13 mouse cellular contexts compared by ENCODE assay signal in genomic region chr5:124016291-124016821, GRCm38 (mm10). TPM values are rescaled to one million over a fixed set of nuclear protein-coding genes. Genes with fewer than 3 reads are reported as not detected.
DNase-seq lines count a peak whose midpoint lies in the region; ATAC-seq and TF ChIP-seq lines count a peak whose summit lies in the region.
"Had no signal": no experiment of that assay in that cellular context is flagged by ENCODE, and none has a peak within 500 bp of the region (broad histone marks: within the 10 kb centered on the region; RNA-seq: fewer than 3 reads in every experiment).

No protein-coding gene starts in this region.

- intact Hi-C loops in heart, postnatal 10 days (cut with DNase I) = no loop called here
- intact Hi-C loops in left cerebral cortex, adult 2 months (cut with DNase I) = no loop called here

- no peak for TF ChIP-seq CTCF in left cerebral cortex, adult 2 months (IDR thresholded peaks at IDR 0.05)
- TF ChIP-seq CTCF in thymus, adult 2 months (IDR thresholded peaks at IDR 0.05; ENCODE audit: borderline replicate concordance, control insufficient read depth, extremely low read depth, insufficient read depth, low read length, poor library complexity) = no peak

- peaks cover 99% of the 10 kb centered on the region for H3K4me1 ChIP-seq in heart, embryonic 13.5 days
- H3K4me1 ChIP-seq in thymus, adult 2 months (replicated peaks; ENCODE audit: control insufficient read depth, insufficient read depth, low read length) = peaks cover 53% of the 10 kb centered on the region

- 0 out of 2 replicates have a peak overlapping the region, but pooled peaks have one; percentile 15 for H3K4me2 ChIP-seq in heart, embryonic 13.5 days
- H3K4me2 ChIP-seq: forebrain, embryonic 13.5 days; midbrain, embryonic 11.5 days had no signal

- H3K9ac ChIP-seq in heart, embryonic 13.5 days = peak overlapping the region; percentile 68
- H3K9ac ChIP-seq: forebrain, embryonic 13.5 days had no signal

- H3K4me3 ChIP-seq in heart, embryonic 13.5 days = no peak overlapping the region
- H3K4me3 ChIP-seq in left cerebral cortex, adult 2 months = no peak overlapping the region
- no peak overlapping the region for H3K4me3 ChIP-seq in thymus, adult 2 months (ENCODE audit: control insufficient read depth, insufficient read depth, low read length)
- H3K4me3 ChIP-seq: forebrain, embryonic 13.5 days had no signal

- DNase-seq in heart, postnatal 10 days = no peak
- DNase-seq in left cerebral cortex, adult 2 months (ENCODE audit: extremely low spot score in 1 of 2, low spot score in 2 of 2) = peak in 1 of 2 experiments; percentile 19
- DNase-seq in left cerebral cortex, adult 8-10 months (ENCODE audit: low spot score in 2 of 2) = no peak
- DNase-seq in T-cell, adult 2 months (ENCODE audit: low spot score) = peak; percentile 26
- peak; percentile 77 for DNase-seq in lung, postnatal 36 days
- DNase-seq in thymus, adult 2 months = no peak
- DNase-seq: cerebellum, adult 8-10 months; gastrocnemius, postnatal 10 days; thymus, postnatal 14 days had no signal

- no peak for TF ChIP-seq POLR2A in thymus, adult 2 months (IDR thresholded peaks at IDR 0.05; ENCODE audit: control insufficient read depth, extremely low read depth, insufficient read depth, low read length, poor library complexity)

- WGBS in heart, embryonic 13.5 days = 66% methylated on average over 7 of the region's 7 CpGs
- WGBS in thymus, adult 2 months = 92% methylated on average over 7 of the region's 7 CpGs

- peaks cover 10% of the 10 kb centered on the region for H3K36me3 ChIP-seq in heart, embryonic 13.5 days
- no peaks in the 10 kb centered on the region for H3K36me3 ChIP-seq in thymus, adult 2 months (ENCODE audit: control insufficient read depth, insufficient read depth, low read length)

- H3K27me3 ChIP-seq in heart, embryonic 13.5 days (replicated peaks) = no peaks in the 10 kb centered on the region
- no peaks in the 10 kb centered on the region for H3K27me3 ChIP-seq in thymus, adult 2 months (ENCODE audit: control insufficient read depth, insufficient read depth, low read length)
- H3K27me3 ChIP-seq: forebrain, embryonic 13.5 days had no signal

- ATAC-seq in heart, embryonic 13.5 days (ENCODE audit: extremely low read depth, insufficient number of reproducible peaks, low FRiP score, low TSS enrichment) = no peak
- ATAC-seq in inflammation-experienced regulatory T-cells, adult 6 months = no peak
- ATAC-seq: forebrain, embryonic 13.5 days had no signal

- no peaks in the 10 kb centered on the region for H3K9me3 ChIP-seq in heart, embryonic 13.5 days
- H3K9me3 ChIP-seq: forebrain, embryonic 13.5 days had no signal

- H3K27ac ChIP-seq in heart, embryonic 13.5 days (replicated peaks) = peak overlapping the region; percentile 96
- H3K27ac ChIP-seq in left cerebral cortex, adult 2 months = peak overlapping the region; percentile 83
- H3K27ac ChIP-seq in thymus, adult 2 months (ENCODE audit: control insufficient read depth, insufficient read depth, low read length) = no peak overlapping the region
- H3K27ac ChIP-seq: forebrain, embryonic 13.5 days had no signal

RNA-seq across cellular contexts. Expression of gene Vps37b, which starts 15.7 kb away (rescaled TPM):
- polyA plus RNA-seq in heart, embryonic 13.5 days (2015; fragmentation: Nextera tagmentation; extraction: Ambion mirVana) = 51.2 and 52.2 TPM in 2 replicates
- total RNA-seq in heart, postnatal 10 days (2021) = 10 to 100 TPM; 38.0 to 46.7 TPM
- 10 to 100 TPM; 46.1 to 47.3 TPM for total RNA-seq in left cerebral cortex, adult 2 months (2021)
- total RNA-seq in left cerebral cortex, adult 8-10 months (2022) = 10 to 100 TPM; 35.5 to 47.5 (median 42.3) TPM
- polyA plus RNA-seq in thymus, adult 2 months (2012; rRNA removed) = 111 and 119 TPM in 2 replicates
- polyA plus RNA-seq in inflammation-experienced regulatory T-cells, adult 6 months (2017; shearing (Covaris generic)) = 10 to 100 TPM; 18.4 to 21.9 (median 18.7) TPM

RNA-seq across cellular contexts. Expression of gene Hip1r, which starts 42.9 kb away (rescaled TPM):
- 4.7 and 5.6 TPM in 2 replicates for polyA plus RNA-seq in heart, embryonic 13.5 days (2015; fragmentation: Nextera tagmentation; extraction: Ambion mirVana)
- 10 to 100 TPM; 26.1 to 41.6 TPM for total RNA-seq in heart, postnatal 10 days (2021)
- 10 to 100 TPM; 68.3 to 74.2 TPM for total RNA-seq in left cerebral cortex, adult 2 months (2021)
- 10 to 100 TPM; 59.9 to 72.4 (median 63.5) TPM for total RNA-seq in left cerebral cortex, adult 8-10 months (2022)
- polyA plus RNA-seq in thymus, adult 2 months (2012; rRNA removed) = 12.5 and 13.8 TPM in 2 replicates
- 10 to 100 TPM in 2 of 3 experiments, 1 to 10 TPM in 1; 5.9 to 20.1 (median 14.8) TPM for polyA plus RNA-seq in inflammation-experienced regulatory T-cells, adult 6 months (2017; shearing (Covaris generic))

Comparison
In these comparisons a context has a peak if more than half of its experiments do, and no peak if none do; other contexts are left out.
1. DNase-seq: peak in T-cell, adult 2 months (single experiment) and lung, postnatal 36 days (single experiment); none in heart, postnatal 10 days (0 of 2), left cerebral cortex, adult 8-10 months (0 of 2) and thymus, adult 2 months (single experiment).